Mouse (Mus musculus) bone marrow, adult 2 months (tissue): ENCODE measurements at regions not wholly inside any gene's neighbourhood (a gene's known extent, or its start where the extent isn't known, plus 50 kb on each side); places are given as distances from the start of the nearest gene placed in this dataset.

ENCODE experiments used
- CTCF ChIP-seq: fragments of 200-500 bp; IDR thresholded peaks from 2 replicates; pipeline ENCODE4 v1.5.1; 2011; ENCODE audit warnings: low read length, control low read depth; ENCODE audit not compliant: control insufficient read depth, insufficient read depth
- POLR2A ChIP-seq: fragments of 200-500 bp; IDR thresholded peaks from 2 replicates; pipeline ENCODE4 v1.6.1; 2011; ENCODE audit warnings: low read depth, mild to moderate bottlenecking, control low read depth, low read length, borderline replicate concordance; ENCODE audit not compliant: control insufficient read depth

- TF ChIP-seq CTCF (no peak), POLR2A (no peak)
These were observed 82.7 kb upstream of the Atp2b1 start for GRCm38 (mm10) chr10:98831488-98831887.
